Mouse (Mus musculus): ENCODE results near the gene Gstp1.

GRCm38 (mm10) chr19:4032668-4033067 lies 5.1 kb downstream of the Gstp1 start:
- TF ChIP-seq POLR2A (IDR thresholded peaks at IDR 0.05; ENCODE audit: low read depth, low read length) (no peak), CTCF (IDR thresholded peaks at IDR 0.05; ENCODE audit: borderline replicate concordance, insufficient read depth, low read length) (no peak)
